Mouse (Mus musculus): ENCODE data around the gene BC049352. TPM values are rescaled to one million over a fixed set of nuclear protein-coding genes. Genes with fewer than 3 reads are reported as not detected.

Gene BC049352
- polyA plus RNA-seq, 1 experiment from 2014 or later: 0.48 TPM

DNA sequence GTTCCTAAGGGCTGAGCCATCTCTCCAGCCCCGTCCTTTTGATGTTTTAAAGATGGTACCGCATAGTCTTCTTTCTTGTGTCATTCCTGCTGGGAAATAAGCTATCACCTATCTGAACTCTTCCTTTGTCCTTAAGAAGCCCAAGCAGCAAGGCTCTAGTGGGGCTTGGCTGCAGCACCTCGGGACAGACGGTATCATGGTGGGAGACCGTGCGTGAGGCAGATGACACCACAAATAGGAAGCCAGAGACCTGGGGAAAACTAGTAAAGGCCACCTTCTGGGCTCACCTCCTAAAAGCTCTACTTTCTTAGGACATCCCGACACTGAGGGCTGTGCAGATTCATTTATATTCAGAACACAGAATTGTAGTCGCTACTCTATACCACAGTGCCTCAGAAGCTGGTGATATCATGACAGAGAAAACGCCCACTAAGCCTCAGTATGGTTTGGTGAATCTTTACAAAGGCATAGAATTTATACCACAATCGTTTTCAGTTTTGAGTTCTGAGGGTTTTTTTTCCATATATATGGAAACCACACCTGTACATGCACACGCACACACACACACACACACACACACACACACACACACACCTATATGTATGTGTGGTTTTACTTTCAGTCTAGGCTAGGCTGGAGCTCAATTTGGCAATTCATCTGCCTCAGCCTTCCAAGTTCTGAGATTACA is 109.8 kb downstream of the BC049352 start:
- Histone ChIP-seq H3K9me3 (ENCODE audit: control insufficient read depth) (no peaks in the 10 kb centered on the region), H3K27me3 (replicated peaks; ENCODE audit: control insufficient read depth, insufficient read depth, low read length) (no peaks in the 10 kb centered on the region), H3K36me3 (ENCODE audit: control insufficient read depth, insufficient read depth) (no peaks in the 10 kb centered on the region), H3K9ac (ENCODE audit: low read depth, low read length) (no peak overlapping the region), H3K4me3 (ENCODE audit: low read depth, low read length) (no peak overlapping the region), H3K4me2 (replicated peaks; ENCODE audit: low read depth) (no peak overlapping the region), H3K27ac (ENCODE audit: low read depth, low read length) (no peak overlapping the region), H3K4me1 (replicated peaks; ENCODE audit: control insufficient read depth, insufficient read depth, low read length) (no peaks in the 10 kb centered on the region)
- WGBS: 85% methylated on average over 11 of the region's 11 CpGs
- TF ChIP-seq CTCF (IDR thresholded peaks at IDR 0.05; ENCODE audit: low read depth): no peak
- ATAC-seq: no peak

DNA sequence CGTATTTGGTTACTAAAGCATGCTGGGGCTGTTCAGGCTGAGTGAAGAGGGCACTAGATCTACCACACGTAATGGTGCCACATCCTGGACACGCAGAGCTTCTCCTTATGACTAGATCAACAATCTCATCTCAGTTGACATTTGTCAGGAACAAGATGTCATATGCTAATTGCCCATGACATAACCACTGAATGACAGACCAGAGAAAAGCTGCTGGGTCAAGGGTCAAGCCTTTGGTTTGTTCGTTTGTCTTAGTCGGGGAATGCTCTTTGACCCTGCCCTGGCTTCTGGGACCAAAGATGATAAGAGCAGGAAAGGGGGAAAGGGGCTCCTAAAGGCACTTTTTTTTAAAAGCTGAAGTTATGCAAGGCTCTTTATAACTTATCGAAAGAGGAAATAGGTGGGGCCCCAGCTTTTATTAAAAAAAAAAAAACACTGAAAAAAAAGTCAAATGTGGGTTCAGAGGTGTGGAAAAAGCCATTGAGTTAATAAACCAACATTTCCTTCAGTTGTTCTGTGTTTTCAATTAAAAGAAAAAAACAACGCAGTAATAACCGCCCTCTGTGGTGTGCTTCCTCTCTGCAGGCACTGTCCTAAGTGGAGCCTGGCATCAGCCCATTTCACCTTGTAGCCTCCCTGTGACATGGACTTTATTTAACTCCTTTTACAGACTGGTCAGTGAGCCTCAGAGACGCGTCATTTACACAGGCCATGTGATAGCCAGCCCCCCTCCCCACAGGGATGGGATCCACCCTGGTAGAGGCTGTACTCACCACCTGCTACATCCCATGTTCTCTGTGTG is 112.6 kb downstream of the BC049352 start:
- Histone ChIP-seq H3K36me3 (ENCODE audit: control insufficient read depth, insufficient read depth) (no peaks in the 10 kb centered on the region), H3K4me3 (ENCODE audit: low read depth, low read length) (no peak overlapping the region), H3K27me3 (replicated peaks; ENCODE audit: control insufficient read depth, insufficient read depth, low read length) (no peaks in the 10 kb centered on the region), H3K9ac (ENCODE audit: low read depth, low read length) (no peak overlapping the region), H3K4me1 (replicated peaks; ENCODE audit: control insufficient read depth, insufficient read depth, low read length) (no peaks in the 10 kb centered on the region), H3K9me3 (ENCODE audit: control insufficient read depth) (no peaks in the 10 kb centered on the region), H3K27ac (ENCODE audit: low read depth, low read length) (no peak overlapping the region), H3K4me2 (replicated peaks; ENCODE audit: low read depth) (no peak overlapping the region)
- 0 out of 2 replicates have a peak, but pooled peaks have one; percentile 19 for ATAC-seq
- WGBS: 26% methylated on average over 10 of the region's 10 CpGs
- TF ChIP-seq CTCF (IDR thresholded peaks at IDR 0.05; ENCODE audit: low read depth): no peak

DNA sequence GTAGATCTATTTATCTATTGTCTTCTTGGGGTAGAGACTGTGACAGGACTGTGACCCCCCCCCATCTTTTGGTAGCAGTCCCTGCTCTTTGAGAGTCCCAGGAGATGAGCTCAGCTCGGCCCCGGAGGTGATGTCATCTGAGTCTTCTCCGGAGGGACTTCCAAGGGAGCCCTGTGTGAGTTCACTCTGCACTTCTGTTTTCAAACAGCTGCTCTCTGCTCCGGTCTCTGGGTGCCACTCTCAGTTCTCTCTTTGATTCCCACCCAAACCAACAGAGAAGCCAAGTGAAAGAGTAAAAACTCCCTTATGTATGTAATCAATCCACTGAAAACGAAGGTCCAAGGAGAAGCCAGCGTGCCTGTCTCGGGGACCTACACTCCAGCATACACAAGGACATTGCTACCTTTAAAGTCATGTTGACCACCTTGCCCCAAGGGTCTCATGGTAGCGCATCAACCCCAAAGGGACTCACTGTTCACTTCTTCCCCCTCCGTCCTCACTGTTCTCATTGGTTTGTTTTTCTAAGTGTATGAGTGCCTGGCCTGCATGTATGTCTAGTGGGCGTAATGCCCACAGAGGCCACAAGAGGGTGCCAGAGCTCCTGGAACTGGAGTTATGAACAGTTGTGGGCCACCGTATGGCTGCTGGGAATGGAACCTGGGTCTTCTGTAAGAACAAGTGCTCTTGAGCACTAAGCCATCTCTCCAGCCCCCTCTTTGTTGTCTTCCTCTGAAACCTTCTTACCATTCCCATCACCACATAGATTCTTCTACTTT is 117.6 kb downstream of the BC049352 start:
- Histone ChIP-seq H3K27me3 (replicated peaks; ENCODE audit: control insufficient read depth, insufficient read depth, low read length) (no peaks in the 10 kb centered on the region), H3K4me1 (replicated peaks; ENCODE audit: control insufficient read depth, insufficient read depth, low read length) (no peaks in the 10 kb centered on the region), H3K9ac (ENCODE audit: low read depth, low read length) (no peak overlapping the region), H3K4me3 (ENCODE audit: low read depth, low read length) (no peak overlapping the region), H3K27ac (ENCODE audit: low read depth, low read length) (no peak overlapping the region), H3K4me2 (replicated peaks; ENCODE audit: low read depth) (no peak overlapping the region), H3K9me3 (ENCODE audit: control insufficient read depth) (0 out of 2 replicates have a peak, but pooled peaks cover 4% of the 10 kb centered on the region), H3K36me3 (ENCODE audit: control insufficient read depth, insufficient read depth) (no peaks in the 10 kb centered on the region)
- peak; percentile 78 for TF ChIP-seq CTCF (IDR thresholded peaks at IDR 0.05; ENCODE audit: low read depth)
- no peak for ATAC-seq
- WGBS: 81% methylated on average over 11 of the region's 11 CpGs

Small RNAs within 50 kb of the gene (microRNA-seq; reads per million reads assigned to microRNA genes)
- gene Mir7086: not detected

Other genes starting within 250 kb of the BC049352 start
- gene Ube4a, start 216.4 kb upstream of the BC049352 start, polyA plus RNA-seq (2015; fragmentation: Nextera tagmentation; extraction: Ambion mirVana): 12.7 and 12.9 TPM in 2 replicates
- 0.61 and 0.78 TPM in 2 replicates for gene Cd3g, start 201.6 kb upstream of the BC049352 start, polyA plus RNA-seq (2015; fragmentation: Nextera tagmentation; extraction: Ambion mirVana)
- gene Cd3d, start 200.2 kb upstream of the BC049352 start, polyA plus RNA-seq (2015; fragmentation: Nextera tagmentation; extraction: Ambion mirVana): 0.51 and 0.95 TPM in 2 replicates
- gene Cd3e, start 172.4 kb upstream of the BC049352 start, polyA plus RNA-seq (2015; fragmentation: Nextera tagmentation; extraction: Ambion mirVana): 0.37 and 0.74 TPM in 2 replicates
- 9.1 and 11.0 TPM in 2 replicates for gene Mpzl2, start 142.2 kb upstream of the BC049352 start, polyA plus RNA-seq (2015; fragmentation: Nextera tagmentation; extraction: Ambion mirVana)
- 6.5 and 7.5 TPM in 2 replicates for gene Mpzl3, start 126.8 kb upstream of the BC049352 start, polyA plus RNA-seq (2015; fragmentation: Nextera tagmentation; extraction: Ambion mirVana)
- 221 and 255 TPM in 2 replicates for gene Jaml, start 102.8 kb upstream of the BC049352 start, polyA plus RNA-seq (2015; fragmentation: Nextera tagmentation; extraction: Ambion mirVana)
- gene Scn2b, start 64.2 kb upstream of the BC049352 start, polyA plus RNA-seq (2015; fragmentation: Nextera tagmentation; extraction: Ambion mirVana): 0.96 and 1.1 TPM in 2 replicates
- gene Scn4b, start 43.6 kb upstream of the BC049352 start, polyA plus RNA-seq (2015; fragmentation: Nextera tagmentation; extraction: Ambion mirVana): 0.04 TPM in 1 of 2 replicates, not detected in the other
- gene Tmprss4, start 22.1 kb downstream of the BC049352 start, polyA plus RNA-seq (2015; fragmentation: Nextera tagmentation; extraction: Ambion mirVana): 70.6 and 72.0 TPM in 2 replicates
- gene Il10ra, start 87.1 kb downstream of the BC049352 start, polyA plus RNA-seq (2015; fragmentation: Nextera tagmentation; extraction: Ambion mirVana): 1.2 TPM in 2 replicates
- gene Tmprss13, start 137.1 kb downstream of the BC049352 start, polyA plus RNA-seq (2015; fragmentation: Nextera tagmentation; extraction: Ambion mirVana): 0.04 TPM in 1 of 2 replicates, not detected in the other
- gene Fxyd6, start 188.2 kb downstream of the BC049352 start, polyA plus RNA-seq (2015; fragmentation: Nextera tagmentation; extraction: Ambion mirVana): 54.5 and 57.2 TPM in 2 replicates
- gene Fxyd2, start 217.7 kb downstream of the BC049352 start, polyA plus RNA-seq (2015; fragmentation: Nextera tagmentation; extraction: Ambion mirVana): 1.2 and 1.7 TPM in 2 replicates
- 0.08 and 0.09 TPM in 2 replicates for gene Dscaml1, start 244.6 kb downstream of the BC049352 start, polyA plus RNA-seq (2015; fragmentation: Nextera tagmentation; extraction: Ambion mirVana)

Measured in intestine, postnatal 0 days (tissue).